Mouse (Mus musculus) hindlimb bud, embryonic 11.5 days (tissue): Measurements from ENCODE around the gene Minos1.

Experiments used
- DNase-seq: peaks from one replicate; pipeline ENCODE4 v3.0.0-alpha.2; 2012; ENCODE audit warnings: low read depth, low spot score; ENCODE audit errors: extremely low spot score

Minos1 gene

DNA sequence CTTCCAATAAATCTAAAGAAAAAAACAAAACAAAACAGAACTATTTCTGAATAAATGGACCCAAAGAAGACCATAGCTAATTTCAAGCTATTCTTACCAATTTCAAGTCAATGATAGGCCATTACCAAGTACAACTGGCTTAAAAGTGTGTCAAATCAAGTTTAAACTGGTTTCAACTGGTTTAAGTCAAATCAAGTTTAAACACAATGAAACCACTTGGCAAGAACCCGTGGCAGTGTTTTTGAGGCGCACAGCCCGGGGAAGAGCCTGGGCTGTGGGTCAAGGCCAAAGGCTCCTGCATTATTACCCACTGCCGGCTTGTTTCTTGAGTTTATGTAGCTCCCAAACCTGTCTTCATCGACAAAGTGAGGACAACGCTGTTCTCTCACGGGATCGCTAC is 30.6 kb downstream of the Minos1 start:
- no peak for DNase-seq

DNA sequence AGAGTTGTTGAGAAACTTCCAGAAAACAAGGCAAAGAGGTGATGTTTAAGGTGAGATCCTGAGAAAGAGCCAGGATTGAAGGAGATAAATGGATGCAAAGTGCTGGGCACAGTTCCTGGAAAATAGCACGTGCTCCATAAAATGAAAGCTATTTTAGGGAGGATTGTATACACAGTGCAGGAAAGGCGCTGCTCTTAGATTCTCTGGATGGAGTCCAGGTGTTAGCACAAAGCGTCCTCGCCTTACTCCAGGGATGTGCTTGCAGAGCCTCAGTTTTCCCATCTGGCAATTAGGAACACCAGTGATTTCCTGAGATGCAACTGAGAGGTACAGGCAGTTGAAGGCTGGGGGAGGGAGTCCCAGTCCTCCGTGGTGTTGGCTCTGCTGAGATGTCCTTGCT is 34.7 kb downstream of the Minos1 start:
- no peak for DNase-seq

DNA sequence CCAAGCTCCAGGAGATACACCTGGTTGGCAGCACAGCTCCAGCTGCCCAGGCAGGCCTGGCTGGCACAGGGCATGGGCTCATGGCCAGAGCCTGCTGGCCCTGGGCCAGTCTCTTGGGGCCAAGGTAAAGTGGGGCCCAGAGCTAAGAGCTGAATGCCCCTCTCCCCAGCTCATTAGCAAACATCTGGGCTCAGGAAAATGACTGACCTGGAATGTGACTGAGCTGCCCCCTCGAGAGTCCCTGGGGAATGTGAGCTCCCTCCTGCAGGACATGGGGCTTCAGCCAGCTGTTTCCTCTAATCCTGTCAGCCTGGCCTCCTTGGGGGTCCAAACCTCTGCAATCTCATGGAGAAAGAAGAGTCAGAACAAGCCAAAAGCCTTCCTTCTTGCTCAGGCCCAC is 35.5 kb downstream of the Minos1 start:
- DNase-seq, result no peak

DNA sequence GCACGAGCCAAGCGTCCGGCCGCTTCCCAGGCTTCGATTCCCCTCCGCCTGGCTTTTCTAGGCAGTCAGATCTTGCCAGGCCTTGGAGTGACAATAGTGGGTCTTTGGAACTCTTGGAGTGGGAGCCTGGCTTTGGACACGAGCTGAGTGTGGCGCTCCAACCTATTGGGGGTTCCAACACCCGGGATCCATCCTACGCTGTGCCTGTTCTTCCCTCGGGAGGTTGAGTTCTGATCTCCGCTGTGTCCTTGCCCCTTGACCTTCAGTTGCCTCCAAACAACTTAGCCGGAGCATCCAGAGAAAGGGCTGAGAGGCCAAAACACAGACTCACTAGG is 37.8 kb downstream of the Minos1 start:
- DNase-seq, result no peak

DNA sequence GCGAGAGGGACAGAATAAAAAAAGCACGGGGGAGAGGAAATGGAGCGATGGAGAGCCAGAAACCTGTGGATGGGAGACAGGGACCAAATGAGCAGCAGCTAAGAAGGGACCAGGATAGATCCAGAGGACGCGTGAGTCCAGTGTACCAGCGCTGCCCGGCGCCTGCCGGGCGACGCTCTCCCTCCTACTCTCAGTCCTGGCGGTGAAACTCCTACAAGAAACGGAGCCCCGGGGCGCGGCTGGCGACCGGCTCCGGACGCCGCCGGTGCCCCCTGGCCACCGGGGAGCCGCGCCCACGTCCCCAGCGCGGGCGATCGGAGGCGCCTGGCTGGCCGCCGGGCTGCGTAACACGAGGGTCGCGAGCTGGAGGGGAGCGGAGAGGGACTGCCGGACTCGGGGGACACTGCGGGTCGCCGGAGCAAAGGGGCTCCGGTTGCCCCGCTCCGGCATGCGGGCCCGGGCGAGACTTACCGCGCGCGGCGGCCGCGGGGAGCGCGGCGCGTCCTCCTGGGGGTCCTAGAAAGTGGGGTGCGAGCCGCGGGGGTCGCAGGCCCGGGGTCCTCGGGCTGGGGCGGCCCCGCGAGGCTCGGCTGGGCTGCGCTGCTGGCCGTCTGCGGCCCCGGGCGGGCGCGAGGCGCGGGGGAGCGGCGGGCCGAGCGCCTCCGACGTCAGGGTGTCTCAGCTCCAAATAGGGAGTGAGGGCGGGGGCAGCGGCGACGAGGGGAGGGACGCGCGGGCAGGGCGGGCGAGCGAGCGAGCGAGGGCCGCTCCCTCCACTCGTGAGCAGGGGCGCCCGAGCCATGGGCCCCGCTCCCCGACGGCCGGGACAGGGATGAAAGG is 38.3 kb downstream of the Minos1 start, which contains the start of gene Nbl1:
Gene Nbl1, minus strand, starts transcription at position 638 of the 840 bp plus-strand sequence.
- no peak for DNase-seq

DNA sequence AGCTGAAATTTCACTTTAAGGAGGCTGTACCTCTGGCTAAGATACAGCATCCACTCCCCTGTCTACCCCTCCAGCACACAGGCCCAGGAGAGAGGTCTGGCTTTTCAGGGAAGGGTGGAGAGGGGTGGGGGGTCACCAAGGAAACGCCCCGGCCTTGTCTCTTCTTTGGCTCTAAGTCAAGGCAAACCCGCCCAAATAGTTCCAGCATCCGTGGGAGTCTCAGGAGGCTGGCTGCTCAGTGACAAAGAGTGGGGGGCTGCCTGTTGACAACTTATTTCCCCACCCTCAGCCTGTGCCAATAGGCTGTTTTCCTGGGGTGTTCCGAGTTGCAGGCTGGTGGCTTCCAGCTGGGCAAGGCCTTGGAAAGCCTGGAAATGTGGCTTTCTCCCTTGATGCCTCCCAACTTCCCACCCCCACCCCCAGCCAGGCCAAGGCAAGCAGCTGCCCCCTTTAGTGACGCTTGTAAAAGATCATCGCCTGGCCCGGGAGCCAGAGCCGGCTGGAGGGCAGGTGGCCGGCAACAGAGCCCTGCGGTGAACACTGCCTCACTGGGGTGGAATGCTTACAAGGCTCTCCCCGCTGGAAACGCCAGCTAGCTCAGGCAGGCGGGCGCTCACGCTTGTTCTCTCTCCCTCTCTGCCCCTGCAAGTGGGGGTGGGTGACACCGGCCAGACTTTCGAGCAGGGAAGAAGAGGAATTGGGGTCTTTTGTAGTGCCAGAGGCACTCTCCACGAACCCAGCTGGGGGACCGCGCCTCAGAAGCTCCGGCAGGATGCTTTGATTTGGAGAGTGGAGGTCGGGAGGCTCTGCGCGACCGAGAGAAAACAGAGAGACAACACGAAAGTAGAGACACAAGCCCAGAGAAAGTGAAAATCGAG is 39.2 kb downstream of the Minos1 start:
- no peak for DNase-seq

DNA sequence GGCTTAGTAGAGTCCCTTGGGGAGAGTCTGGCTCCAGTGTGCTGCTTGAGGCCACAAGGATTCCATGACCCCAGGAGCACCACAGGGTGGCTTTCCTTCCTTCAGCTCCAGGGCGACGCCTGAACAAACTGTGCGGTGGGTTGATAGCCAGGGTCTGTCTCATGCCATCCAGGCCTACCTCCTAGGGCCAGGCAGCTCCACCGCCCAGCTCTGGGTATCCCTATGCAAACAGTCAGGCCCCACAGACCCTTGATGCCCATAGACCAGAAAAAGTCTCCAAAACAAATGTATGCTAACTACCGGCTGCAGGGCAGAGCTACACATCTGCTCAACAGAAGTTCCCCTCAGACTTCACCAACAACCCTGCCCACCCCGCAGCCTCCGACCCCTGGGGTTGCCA is 39.8 kb downstream of the Minos1 start:
- DNase-seq, result no peak

DNA sequence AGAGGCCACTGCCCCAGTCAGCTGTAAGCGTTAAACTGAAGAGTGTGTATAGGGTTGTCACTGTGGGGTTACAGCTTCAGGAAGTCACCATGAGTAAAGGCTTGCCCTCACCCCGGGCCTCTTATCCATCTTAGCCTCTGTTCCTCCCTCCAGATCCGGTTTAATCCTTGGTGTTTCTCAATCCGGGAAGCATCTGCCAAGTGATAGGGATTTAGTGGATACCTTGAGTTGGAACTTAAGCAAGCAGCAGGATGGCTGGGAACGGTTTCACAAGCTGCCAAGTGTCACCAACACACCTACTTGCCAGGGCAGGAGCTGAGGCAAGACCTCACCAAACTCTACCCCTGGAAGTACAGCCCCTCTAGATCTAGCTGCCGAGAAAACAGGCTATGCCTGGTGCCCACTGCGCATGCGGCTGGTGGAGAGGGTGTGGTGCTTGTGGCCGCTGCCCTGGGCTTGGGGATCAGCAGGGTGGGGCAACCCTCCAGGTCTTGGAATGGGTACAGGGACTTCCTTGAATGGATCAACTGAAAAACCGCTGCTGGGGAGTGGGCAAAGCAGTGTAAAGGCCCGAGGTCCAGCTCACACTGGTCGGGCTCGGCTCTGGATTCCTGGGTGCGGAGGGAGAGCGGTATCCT is 40.5 kb downstream of the Minos1 start:
- no peak for DNase-seq

DNA sequence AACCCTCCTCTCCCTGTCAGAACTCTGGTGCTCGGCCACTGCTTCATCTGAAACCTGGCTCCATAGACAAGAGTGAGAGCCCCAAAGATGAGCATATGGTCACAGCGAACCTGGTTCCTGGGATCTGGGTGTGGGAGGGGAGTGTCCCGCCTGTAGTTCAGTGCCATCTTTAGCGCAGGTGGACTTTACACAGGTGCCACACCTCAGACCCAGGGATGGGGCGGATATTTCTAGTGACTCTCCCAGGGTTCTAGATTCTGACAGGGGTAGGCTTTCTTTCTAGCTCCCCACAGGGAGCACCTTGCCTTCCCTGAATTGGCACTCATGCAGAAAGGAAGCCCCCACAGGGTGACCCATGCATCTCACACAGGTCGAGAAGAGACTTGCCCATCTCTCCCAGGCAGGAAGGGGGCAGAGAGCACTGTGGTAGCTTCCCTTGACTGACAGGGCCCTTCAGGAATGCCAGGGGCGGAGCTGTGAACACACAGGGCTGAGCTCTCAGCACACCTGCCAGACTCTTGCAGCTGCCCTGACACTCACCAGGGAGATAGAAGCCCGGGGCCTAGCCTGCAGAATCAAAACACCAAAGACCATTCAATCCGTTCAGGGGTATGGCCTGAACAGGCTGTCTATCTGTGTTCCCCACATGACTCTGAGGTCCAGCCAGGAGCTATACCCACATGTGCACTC is 41.8 kb downstream of the Minos1 start:
- no peak for DNase-seq

DNA sequence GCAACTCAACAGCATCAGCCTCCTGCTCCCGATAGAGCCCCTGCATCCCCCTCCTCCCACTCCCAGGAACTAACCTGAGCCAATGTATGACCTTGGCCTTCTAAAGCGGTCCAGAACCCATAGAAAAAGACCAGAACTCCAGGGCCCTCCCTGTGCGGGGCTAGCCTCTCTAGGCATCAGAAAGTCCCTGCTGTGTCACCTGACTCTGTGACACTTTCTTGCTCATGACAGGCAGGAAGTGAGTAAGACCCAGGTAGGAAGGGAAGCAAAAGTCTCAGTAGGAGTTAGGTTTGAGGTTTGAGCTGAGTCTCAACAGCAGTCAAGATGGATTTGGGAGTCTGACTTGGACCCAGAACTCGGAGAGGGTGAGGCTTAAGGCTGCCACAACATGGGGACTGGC is 43.9 kb downstream of the Minos1 start:
- DNase-seq, result no peak

DNA sequence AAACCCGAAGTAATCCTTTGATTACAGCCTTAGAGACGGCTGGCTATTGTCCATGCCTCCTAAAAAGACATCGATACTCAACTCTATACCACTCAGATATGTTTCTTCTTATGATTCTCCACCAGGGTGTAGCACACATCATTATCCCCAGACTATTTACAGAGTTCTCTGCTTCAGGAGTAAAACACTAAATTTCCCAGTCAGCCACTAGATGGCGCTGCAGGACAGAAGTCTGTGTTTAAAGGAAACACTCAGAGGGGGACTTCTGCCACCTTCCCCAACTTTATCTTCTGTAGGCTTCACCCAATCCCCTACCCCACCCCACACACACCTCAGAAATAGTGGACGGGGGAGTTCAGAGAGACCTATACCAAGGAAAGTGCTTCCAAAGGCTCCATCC is 44.9 kb downstream of the Minos1 start:
- peak; percentile 92 for DNase-seq

DNA sequence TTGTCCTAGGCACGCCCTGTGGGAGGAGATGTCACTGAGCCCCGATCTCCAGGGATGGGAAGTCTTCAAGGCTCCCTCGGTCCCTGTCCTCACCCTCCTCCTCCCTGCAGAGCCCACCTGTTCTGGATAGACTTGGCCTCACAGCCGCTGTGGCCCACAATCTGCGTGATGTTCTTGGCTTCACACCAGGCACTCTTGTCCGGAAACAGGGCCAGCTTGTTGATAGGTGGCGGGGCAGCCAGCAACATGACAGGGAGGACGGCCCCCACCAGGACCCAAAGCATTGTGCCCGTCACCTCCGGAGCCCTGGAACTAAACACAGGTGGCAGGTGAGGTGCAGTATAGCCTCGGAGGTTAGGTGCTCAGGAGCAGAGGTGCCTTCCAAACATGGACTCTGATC is 45.6 kb downstream of the Minos1 start:
- DNase-seq, result no peak

DNA sequence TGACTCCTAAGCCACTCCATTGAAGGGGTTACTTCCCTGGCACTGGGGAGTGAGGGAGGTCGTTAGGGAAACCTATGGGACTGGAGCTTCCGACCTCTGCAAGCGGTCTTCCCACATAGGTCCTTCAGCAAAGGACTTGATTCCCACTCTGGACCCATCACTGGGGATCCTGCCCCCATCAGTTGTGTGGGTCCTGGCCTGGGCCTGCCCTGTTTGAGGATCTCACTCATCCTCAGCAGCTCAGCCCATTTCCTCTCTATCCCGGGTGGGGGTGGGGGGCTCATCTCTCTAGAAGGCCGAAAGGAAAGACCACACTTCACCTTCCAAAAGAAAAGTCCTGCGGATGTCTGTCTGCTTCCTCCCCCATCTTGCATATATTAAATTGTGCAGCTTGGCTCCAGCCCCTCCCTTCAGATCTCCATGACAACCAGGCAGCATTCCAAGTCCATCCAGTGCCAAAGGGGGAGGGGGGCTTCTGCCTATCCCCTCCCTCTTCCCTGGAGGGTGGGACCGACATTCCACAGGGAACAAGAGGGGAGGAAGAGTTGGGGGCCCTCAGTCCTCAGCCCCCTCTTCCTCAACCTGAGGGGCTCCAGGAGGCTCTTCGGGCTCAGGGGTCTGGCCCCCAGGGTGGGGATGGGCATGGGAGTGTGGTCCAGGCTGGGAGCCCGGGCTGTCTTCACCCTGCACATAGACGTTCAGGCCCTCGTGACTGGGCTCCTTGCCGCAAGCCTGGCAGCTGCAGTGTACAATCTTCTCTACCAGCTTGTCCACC is 47.9 kb downstream of the Minos1 start:
- DNase-seq, result no peak

DNA sequence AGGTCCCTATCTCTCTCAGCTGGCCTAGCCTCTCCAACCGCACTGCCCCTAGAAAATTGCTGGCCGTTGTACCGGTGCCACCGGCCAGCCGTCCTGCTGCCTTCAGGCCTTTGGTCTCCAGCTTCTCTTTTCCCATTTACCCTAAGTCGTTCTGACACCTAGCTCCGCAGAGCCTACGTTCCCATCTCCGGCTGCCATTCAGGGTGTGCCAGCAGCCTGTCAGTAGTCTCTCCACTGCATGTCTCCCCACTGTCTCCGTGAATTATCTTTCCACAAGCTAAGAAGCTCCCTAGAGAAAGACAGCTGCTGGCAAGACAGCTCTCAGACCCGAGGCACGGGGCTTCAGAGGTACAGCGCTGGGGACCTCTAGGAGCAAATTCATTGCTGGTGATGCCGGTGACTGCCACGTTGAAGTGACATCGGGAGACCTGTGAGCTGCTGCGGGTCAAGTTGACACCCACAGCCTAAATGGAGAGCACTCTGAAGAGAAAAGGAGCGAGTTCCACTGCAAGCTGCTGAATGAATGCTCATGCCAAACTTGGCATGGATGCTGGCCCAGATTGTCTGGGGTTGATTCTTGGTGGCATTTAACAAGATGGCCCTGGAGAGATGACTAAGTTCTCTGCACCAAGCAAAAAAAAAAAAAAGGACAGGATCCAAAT is 49.5 kb downstream of the Minos1 start:
- DNase-seq, result no peak

DNA sequence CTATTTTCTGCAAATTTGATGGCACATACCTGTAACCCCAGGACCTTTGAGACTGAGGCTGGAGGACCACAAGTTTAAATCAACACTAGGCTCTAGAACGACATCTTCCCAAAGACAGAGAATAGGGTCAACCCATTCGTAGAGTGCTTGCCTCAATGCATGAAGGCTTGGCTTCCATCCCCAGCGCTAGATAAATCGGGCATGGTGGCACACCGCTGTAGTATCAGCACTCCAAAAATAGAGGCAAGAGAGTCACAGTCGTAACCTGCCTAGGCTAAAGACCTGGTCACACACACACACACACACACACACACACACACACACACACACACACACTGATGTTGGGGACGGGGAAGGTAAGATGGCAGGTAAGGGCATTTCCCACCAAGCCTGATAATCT is 50.7 kb downstream of the Minos1 start:
- no peak for DNase-seq

DNA sequence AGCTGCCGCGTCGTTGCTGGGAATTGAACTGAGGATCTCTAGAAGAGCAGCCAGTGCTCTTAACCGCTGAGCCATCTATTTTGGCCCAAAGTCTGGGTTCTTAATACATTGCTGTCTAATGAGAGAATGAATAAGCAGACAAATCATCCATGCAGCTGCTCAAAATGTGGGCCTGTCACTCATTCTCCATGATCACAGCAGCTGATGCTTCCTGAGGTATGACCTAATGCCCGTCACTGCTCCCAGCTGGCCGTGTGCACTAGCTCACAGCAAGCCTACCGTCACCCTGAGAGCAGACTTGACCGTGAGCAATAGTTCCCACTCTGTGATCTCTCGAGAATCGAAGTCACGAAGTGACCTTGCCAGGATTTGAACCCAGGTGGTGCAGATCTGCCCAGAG is 51.5 kb downstream of the Minos1 start:
- no peak for DNase-seq

DNA sequence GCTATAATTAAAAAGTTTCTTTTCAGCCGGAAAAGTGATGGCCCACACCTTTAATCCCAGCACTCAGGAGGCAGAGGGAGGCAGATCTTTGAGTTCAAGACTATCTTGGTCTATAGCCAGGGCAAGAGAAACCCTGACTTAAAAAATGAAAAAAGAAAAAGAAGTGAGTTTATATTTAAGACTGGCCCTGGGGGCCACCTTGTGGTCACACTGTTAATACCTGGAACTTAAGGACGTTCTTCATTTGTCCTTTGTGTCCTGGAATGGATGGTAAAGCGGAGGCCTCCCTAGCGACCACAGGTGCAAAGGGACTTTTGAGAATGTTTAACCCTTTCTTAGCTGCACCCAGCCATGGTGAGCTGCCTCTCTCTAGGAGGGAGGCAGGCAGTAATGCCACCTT is 52.2 kb downstream of the Minos1 start:
- DNase-seq, result no peak

DNA sequence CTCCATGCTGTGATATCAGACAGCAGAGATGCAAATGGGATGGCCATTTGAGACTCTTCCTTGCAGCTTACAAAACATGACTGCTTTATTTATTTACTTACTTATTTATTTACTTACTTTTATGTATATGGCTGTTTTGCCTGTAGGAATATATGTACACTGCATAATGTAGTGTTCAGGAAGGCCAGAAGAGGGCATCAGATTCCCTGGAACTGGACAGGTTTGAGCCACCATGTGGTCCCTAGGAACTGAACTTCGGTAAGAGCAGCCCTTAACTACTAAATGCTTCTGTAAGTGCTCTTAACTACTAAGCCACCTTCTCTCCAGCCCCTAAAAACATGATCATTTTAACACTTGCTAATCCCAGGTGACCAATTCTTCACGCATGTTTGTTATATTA is 52.6 kb downstream of the Minos1 start:
- no peak for DNase-seq

DNA sequence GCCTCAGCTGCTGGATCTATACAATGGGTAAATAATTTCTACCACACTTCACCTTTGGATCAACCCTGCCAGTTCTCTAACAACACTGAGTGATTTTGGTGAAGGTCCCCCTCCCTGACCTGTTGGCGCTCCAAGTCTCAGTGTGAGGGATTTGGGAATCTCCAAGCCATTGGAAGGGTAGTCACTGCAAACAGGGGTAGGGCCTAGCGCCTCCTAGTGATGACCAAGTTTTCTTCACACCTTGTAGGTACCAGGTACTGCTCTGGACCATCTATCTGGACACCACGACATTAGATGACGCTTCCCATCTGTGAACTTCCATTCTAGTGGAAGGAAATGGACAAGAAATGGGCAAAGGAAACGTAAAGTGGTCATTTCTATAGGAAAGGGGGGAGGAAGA is 55.0 kb downstream of the Minos1 start:
- no peak for DNase-seq
